Mouse (Mus musculus) liver, embryonic 16.5 days (tissue): Measurements from ENCODE around the gene Senp2. TPM values are rescaled to one million over a fixed set of nuclear protein-coding genes. Genes with fewer than 3 reads are reported as not detected.
"Not testable (repeated sequence)": the region's sequence is repeated elsewhere in the genome, so short reads cannot be mapped to it uniquely, and the experiment has no call there.

Source experiments
- ATAC-seq: fragments of 200-750 bp; cut with Nextera tagmentation; 2 replicates; pipeline ENCODE4 v1.8.0; 2017; ENCODE audit warnings: low read depth, mild to moderate bottlenecking, moderate number of reproducible peaks, moderate library complexity
- H3K27ac ChIP-seq: fragments of 300-500 bp; sonication (generic); 2 replicates; pipeline ENCODE4 v1.5.1; 2014; ENCODE audit warnings: mild to moderate bottlenecking, low read length
- H3K27me3 ChIP-seq: fragments of 300-500 bp; sonication (generic); 2 replicates; pipeline ENCODE4 v1.6.1; 2014; ENCODE audit warnings: low read depth, low read length, mixed read lengths; ENCODE audit not compliant: control insufficient read depth, insufficient read depth
- H3K36me3 ChIP-seq: fragments of 300-500 bp; sonication (generic); 2 replicates; pipeline ENCODE4 v1.6.1; 2014; ENCODE audit warnings: mild to moderate bottlenecking; ENCODE audit not compliant: control insufficient read depth, insufficient read depth
- H3K4me1 ChIP-seq: fragments of 300-500 bp; sonication (generic); 2 replicates; pipeline ENCODE4 v1.6.1; 2014; ENCODE audit warnings: low read depth, low read length, mixed read lengths; ENCODE audit not compliant: control insufficient read depth
- H3K4me2 ChIP-seq: fragments of 300-500 bp; sonication (generic); 2 replicates; pipeline ENCODE4 v1.6.1; 2014; ENCODE audit warnings: low read depth, low read length, mixed read lengths
- H3K4me3 ChIP-seq: fragments of 300-500 bp; sonication (generic); 2 replicates; pipeline ENCODE4 v1.5.1; 2014; ENCODE audit warnings: low read depth, mild to moderate bottlenecking, low read length
- H3K9ac ChIP-seq: fragments of 300-500 bp; sonication (generic); 2 replicates; pipeline ENCODE4 v1.6.1; 2014; ENCODE audit warnings: low read depth, low read length
- H3K9me3 ChIP-seq: fragments of 300-500 bp; sonication (generic); replicated peaks from 2 replicates; pipeline ENCODE4 v1.6.1; 2016; ENCODE audit warnings: low read length; ENCODE audit not compliant: control insufficient read depth
- WGBS: fragments of 180-500 bp; shearing (Covaris S2); extraction: QIAGEN DNeasy Blood & Tissue Kit; methylation state at CpG from one replicate; pipeline ENCODE4 v1.1.7; 2014; ENCODE audit not compliant: insufficient replicate concordance; 5-methylcytosine and 5-hydroxymethylcytosine counted together
- polyA plus RNA-seq: library from polyadenylated mRNA; unstranded; fragments of >200 nt; fragmentation: Nextera tagmentation; extraction: Ambion mirVana; gene quantifications from 2 replicates; pipeline ENCODE4 v1.2.1, GENCODE M21; 2015

The Senp2 gene
- polyA plus RNA-seq, 1 experiment from 2014 or later, result 30.2 TPM

- no peaks in the 10 kb centered on the region for H3K36me3 ChIP-seq
- H3K4me3 ChIP-seq, result no peak overlapping the region
- H3K27ac ChIP-seq, result no peak overlapping the region
- H3K4me2 ChIP-seq, result no peak overlapping the region
- no peaks in the 10 kb centered on the region for H3K27me3 ChIP-seq
- H3K9me3 ChIP-seq, result no peaks in the 10 kb centered on the region
- no peak overlapping the region for H3K9ac ChIP-seq
- ATAC-seq, result no peak
- H3K4me1 ChIP-seq, result no peaks in the 10 kb centered on the region
- WGBS, result 84% methylated on average over 12 of the region's 12 CpGs
Measured at GRCm38 (mm10) chr16:21984091-21984490, 25.2 kb upstream of the Senp2 start.

- no peak overlapping the region for H3K9ac ChIP-seq
- no peaks in the 10 kb centered on the region for H3K4me1 ChIP-seq
- H3K9me3 ChIP-seq, result no peaks in the 10 kb centered on the region
- no peaks in the 10 kb centered on the region for H3K27me3 ChIP-seq
- no peak for ATAC-seq
- no peak overlapping the region for H3K4me2 ChIP-seq
- WGBS, result 50% methylated on average over 3 of the region's 3 CpGs
- H3K4me3 ChIP-seq, result no peak overlapping the region
- no peaks in the 10 kb centered on the region for H3K36me3 ChIP-seq
- no peak overlapping the region for H3K27ac ChIP-seq
Measured at GRCm38 (mm10) chr16:21986191-21986590, 23.1 kb upstream of the Senp2 start.

DNA sequence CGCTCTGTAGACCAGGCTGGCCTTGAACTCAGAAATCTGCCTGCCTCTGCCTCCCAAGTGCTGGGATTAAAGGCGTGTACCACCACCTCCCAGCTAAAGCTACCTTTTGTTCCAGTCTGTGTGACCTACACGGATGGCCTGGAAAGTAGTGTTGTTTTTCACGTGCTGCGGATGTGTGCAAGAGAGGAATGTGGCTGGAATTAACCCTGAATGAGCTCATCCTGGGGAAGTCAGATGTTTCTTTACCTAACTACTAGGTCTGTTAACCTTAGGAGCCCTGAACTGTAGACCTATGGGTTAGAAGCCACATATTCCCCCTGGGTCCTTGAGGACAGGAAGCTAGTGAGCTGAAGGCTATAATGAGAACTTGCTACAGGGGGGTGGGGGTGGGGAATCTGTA lies 21.3 kb upstream of the Senp2 start:
- Histone ChIP-seq H3K27ac (no peak overlapping the region), H3K4me1 (no peaks in the 10 kb centered on the region), H3K27me3 (no peaks in the 10 kb centered on the region), H3K4me3 (no peak overlapping the region), H3K4me2 (no peak overlapping the region), H3K9me3 (no peaks in the 10 kb centered on the region), H3K9ac (no peak overlapping the region), H3K36me3 (no peaks in the 10 kb centered on the region)
- ATAC-seq, result no peak
- WGBS, result 53% methylated on average over 5 of the region's 5 CpGs

DNA sequence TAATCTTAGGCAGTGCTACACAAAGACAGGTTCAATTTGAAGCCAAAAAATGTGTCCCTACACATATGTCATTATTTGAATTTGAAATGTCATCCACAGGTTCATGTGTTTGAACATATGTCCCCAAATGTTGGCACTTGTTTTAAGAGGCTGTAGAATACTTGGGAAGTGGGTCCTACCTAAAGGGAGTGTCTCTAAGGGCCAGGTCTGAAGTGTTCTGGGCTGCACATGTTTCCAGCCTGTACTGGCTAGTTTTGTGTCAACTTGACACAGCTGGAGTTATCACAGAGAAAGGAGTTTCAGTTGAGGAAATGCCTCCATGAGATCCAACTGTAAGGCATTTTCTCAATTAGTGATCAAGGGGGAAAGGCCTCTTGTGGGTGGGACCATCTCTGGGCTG lies 18.4 kb upstream of the Senp2 start:
- not testable (repeated sequence) for H3K27me3 ChIP-seq, H3K4me1 ChIP-seq, H3K4me2 ChIP-seq, H3K9me3 ChIP-seq, ATAC-seq, H3K4me3 ChIP-seq, H3K9ac ChIP-seq, H3K27ac ChIP-seq, H3K36me3 ChIP-seq

- no peak overlapping the region for H3K4me2 ChIP-seq
- H3K9me3 ChIP-seq, result no peaks in the 10 kb centered on the region
- no peaks in the 10 kb centered on the region for H3K36me3 ChIP-seq
- H3K4me3 ChIP-seq, result no peak overlapping the region
- H3K9ac ChIP-seq, result no peak overlapping the region
- ATAC-seq, result no peak
- H3K27me3 ChIP-seq, result no peaks in the 10 kb centered on the region
- peaks cover 17% of the 10 kb centered on the region for H3K4me1 ChIP-seq
- 71% methylated on average over 2 of the region's 2 CpGs for WGBS
- no peak overlapping the region for H3K27ac ChIP-seq
Measured at GRCm38 (mm10) chr16:21991774-21992173, 17.5 kb upstream of the Senp2 start.

- H3K4me3 ChIP-seq, result peak within 1 kb of the TSS; percentile 37
- WGBS, result 24% methylated on average over 16 of the region's 16 CpGs
- no peak for ATAC-seq
- peak within 1 kb of the TSS; percentile 77 for H3K27ac ChIP-seq
- H3K27me3 ChIP-seq, result no peaks in the 10 kb centered on the region
- H3K9me3 ChIP-seq, result no peaks in the 10 kb centered on the region
- no peaks in the 10 kb centered on the region for H3K36me3 ChIP-seq
- H3K4me2 ChIP-seq, result peak within 1 kb of the TSS; percentile 59
- H3K9ac ChIP-seq, result peak within 1 kb of the TSS; percentile 41
- peaks cover 32% of the 10 kb centered on the region for H3K4me1 ChIP-seq
Measured at GRCm38 (mm10) chr16:21995304-21995703, 14.0 kb upstream of the Senp2 start, which contains the start of gene Liph. Gene Liph, minus strand, starts transcription at chr16:21995663.

- Histone ChIP-seq H3K4me2 (peak overlapping the region; percentile 59), H3K9ac (peak overlapping the region; percentile 41), H3K36me3 (no peaks in the 10 kb centered on the region), H3K9me3 (no peaks in the 10 kb centered on the region), H3K27ac (peak overlapping the region; percentile 77), H3K4me1 (peaks cover 32% of the 10 kb centered on the region), H3K27me3 (no peaks in the 10 kb centered on the region), H3K4me3 (peak overlapping the region; percentile 13; the same call in 1 of the 2 replicates)
- peak; percentile 67 for ATAC-seq
- 27% methylated on average over 4 of the region's 4 CpGs for WGBS
Measured at GRCm38 (mm10) chr16:21996402-21996801, 12.9 kb upstream of the Senp2 start.

GRCm38 (mm10) chr16:21996881-21997641 lies 12.2 kb upstream of the Senp2 start:
- Histone ChIP-seq H3K9ac (peak overlapping the region; percentile 41), H3K27me3 (no peaks in the 10 kb centered on the region), H3K9me3 (no peaks in the 10 kb centered on the region), H3K4me3 (peak overlapping the region; percentile 13), H3K4me1 (peaks cover 32% of the 10 kb centered on the region), H3K36me3 (no peaks in the 10 kb centered on the region), H3K4me2 (peak overlapping the region; percentile 59), H3K27ac (peak overlapping the region; percentile 77)
- 9% methylated on average over 5 of the region's 5 CpGs for WGBS
- ATAC-seq, result peak; percentile 95

DNA sequence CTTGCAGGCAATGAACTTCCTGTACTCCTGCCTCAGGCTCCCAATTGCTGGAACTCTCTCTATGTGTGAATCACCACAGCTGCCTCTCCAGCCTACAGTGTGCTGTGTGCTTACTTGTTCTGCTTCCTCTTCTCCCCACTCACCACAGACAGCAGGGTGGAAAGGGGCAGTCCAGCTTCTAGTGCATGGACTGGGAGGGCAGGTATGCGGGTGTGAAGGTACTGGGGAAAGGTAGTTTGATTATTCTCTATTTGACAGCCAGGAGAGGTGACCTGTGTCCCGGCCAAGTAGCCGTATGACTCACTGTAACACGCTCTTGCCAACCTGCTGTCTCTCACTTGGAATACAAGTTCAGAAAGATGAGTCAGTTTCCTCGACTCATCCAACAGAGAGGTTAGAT lies 11.2 kb upstream of the Senp2 start:
- Histone ChIP-seq H3K4me2 (no peak overlapping the region), H3K4me3 (no peak overlapping the region), H3K27me3 (no peaks in the 10 kb centered on the region), H3K9me3 (no peaks in the 10 kb centered on the region), H3K36me3 (no peaks in the 10 kb centered on the region), H3K27ac (peak overlapping the region; percentile 77), H3K4me1 (peaks cover 32% of the 10 kb centered on the region), H3K9ac (no peak overlapping the region)
- ATAC-seq, result no peak
- 52% methylated on average over 5 of the region's 5 CpGs for WGBS
